Mouse (Mus musculus): Measurements from ENCODE around the gene Gm525.
"Not testable (repeated sequence)": the region's sequence is repeated elsewhere in the genome, so short reads cannot be mapped to it uniquely, and the experiment has no call there.

The Gm525 gene

GRCm38 (mm10) chr11:89073541-89073940 lies at the start of gene Gm525:
TSS of gene Gm525 (plus strand) at chr11:89073841.
- DNase-seq (ENCODE audit: low spot score in 2 of 2) = no peak

GRCm38 (mm10) chr11:89024181-89024881 lies 49.3 kb upstream of the Gm525 start:
- DNase-seq (ENCODE audit: low spot score in 2 of 2) = peak in 1 of 2 experiments; percentile 32

GRCm38 (mm10) chr11:89025603-89026002 lies 48.0 kb upstream of the Gm525 start:
- no peak for DNase-seq (ENCODE audit: low spot score in 2 of 2)

- no peak for DNase-seq (ENCODE audit: low spot score in 2 of 2)
These were observed 47.5 kb upstream of the Gm525 start for GRCm38 (mm10) chr11:89026117-89026516.

- no peak for DNase-seq (ENCODE audit: low spot score in 2 of 2)
These were observed 45.7 kb upstream of the Gm525 start for GRCm38 (mm10) chr11:89027955-89028361.

- no peak for DNase-seq (ENCODE audit: low spot score in 2 of 2)
These were observed 44.7 kb upstream of the Gm525 start for GRCm38 (mm10) chr11:89028871-89029405.

- DNase-seq (ENCODE audit: low spot score in 2 of 2) = no peak
These were observed 43.1 kb upstream of the Gm525 start for GRCm38 (mm10) chr11:89030552-89030951.

- no peak for DNase-seq (ENCODE audit: low spot score in 2 of 2)
These were observed 42.5 kb upstream of the Gm525 start for GRCm38 (mm10) chr11:89031189-89031588.

GRCm38 (mm10) chr11:89034592-89034991 lies 39.0 kb upstream of the Gm525 start:
- DNase-seq (ENCODE audit: low spot score in 2 of 2) = no peak

GRCm38 (mm10) chr11:89035552-89035951 lies 38.1 kb upstream of the Gm525 start:
- no peak for DNase-seq (ENCODE audit: low spot score in 2 of 2)

- DNase-seq (ENCODE audit: low spot score in 2 of 2) = no peak
These were observed 35.1 kb upstream of the Gm525 start for GRCm38 (mm10) chr11:89038496-89038895.

GRCm38 (mm10) chr11:89039325-89039724 lies 34.3 kb upstream of the Gm525 start:
- DNase-seq (ENCODE audit: low spot score in 2 of 2) = peak in 1 of 2 experiments; percentile 37

GRCm38 (mm10) chr11:89041073-89041472 lies 32.6 kb upstream of the Gm525 start:
- not testable (repeated sequence) for DNase-seq (ENCODE audit: low spot score in 2 of 2)

- no peak for DNase-seq (ENCODE audit: low spot score in 2 of 2)
These were observed 30.6 kb upstream of the Gm525 start for GRCm38 (mm10) chr11:89043046-89043445.

- not testable (repeated sequence) for DNase-seq (ENCODE audit: low spot score in 2 of 2)
These were observed 28.1 kb upstream of the Gm525 start for GRCm38 (mm10) chr11:89045501-89045900.

- no peak for DNase-seq (ENCODE audit: low spot score in 2 of 2)
These were observed 27.6 kb upstream of the Gm525 start for GRCm38 (mm10) chr11:89046021-89046420.

- no peak for DNase-seq (ENCODE audit: low spot score in 2 of 2)
These were observed 21.9 kb upstream of the Gm525 start for GRCm38 (mm10) chr11:89051767-89052166.

- no peak for DNase-seq (ENCODE audit: low spot score in 2 of 2)
These were observed 17.5 kb upstream of the Gm525 start for GRCm38 (mm10) chr11:89055931-89056690.

- DNase-seq (ENCODE audit: low spot score in 2 of 2) = no peak
These were observed 14.9 kb upstream of the Gm525 start for GRCm38 (mm10) chr11:89058515-89059270.

GRCm38 (mm10) chr11:89059919-89060422 lies 13.7 kb upstream of the Gm525 start:
- peak in 1 of 2 experiments; percentile 37 for DNase-seq (ENCODE audit: low spot score in 2 of 2)

GRCm38 (mm10) chr11:89060423-89061089 lies 13.1 kb upstream of the Gm525 start:
- peak; percentile 82 to 92 for DNase-seq (ENCODE audit: low spot score in 2 of 2)
